Mouse (Mus musculus) kidney, embryonic 16.5 days (tissue): ENCODE data around the gene Ip6k2. TPM values are rescaled to one million over a fixed set of nuclear protein-coding genes. Genes with fewer than 3 reads are reported as not detected.

Experiments used
- ATAC-seq: fragments of 200-750 bp; cut with Nextera tagmentation; 2 replicates; pipeline ENCODE4 v1.8.0; 2017; ENCODE audit warnings: moderate TSS enrichment; ENCODE audit not compliant: low FRiP score, low TSS enrichment
- H3K27ac ChIP-seq: fragments of 300-500 bp; sonication (generic); 2 replicates; pipeline ENCODE4 v1.5.1; 2014; ENCODE audit warnings: low read length
- H3K27me3 ChIP-seq: fragments of 300-500 bp; sonication (generic); 2 replicates; pipeline ENCODE4 v1.6.1; 2014; ENCODE audit warnings: low read length, control low read depth, mixed read lengths; ENCODE audit not compliant: insufficient read depth
- H3K36me3 ChIP-seq: fragments of 300-500 bp; sonication (generic); 2 replicates; pipeline ENCODE4 v1.6.1; 2014; ENCODE audit warnings: low read length, control low read depth, mixed read lengths; ENCODE audit not compliant: insufficient read depth
- H3K4me1 ChIP-seq: fragments of 300-500 bp; sonication (generic); 2 replicates; pipeline ENCODE4 v1.6.1; 2014; ENCODE audit warnings: low read length, control low read depth, mixed read lengths; ENCODE audit not compliant: insufficient read depth
- H3K4me2 ChIP-seq: fragments of 300-500 bp; sonication (generic); replicated peaks from 2 replicates; pipeline ENCODE4 v1.6.1; 2014; ENCODE audit warnings: low read depth, low read length
- H3K4me3 ChIP-seq: fragments of 300-500 bp; sonication (generic); 2 replicates; pipeline ENCODE4 v1.5.1; 2014; ENCODE audit warnings: mild to moderate bottlenecking, low read length
- H3K9ac ChIP-seq: fragments of 300-500 bp; sonication (generic); replicated peaks from 2 replicates; pipeline ENCODE4 v1.6.1; 2014; ENCODE audit warnings: low read length
- H3K9me3 ChIP-seq: fragments of 300-500 bp; sonication (generic); 2 replicates; pipeline ENCODE4 v1.6.1; 2016; ENCODE audit warnings: low read length, control low read depth
- WGBS: fragments of 180-500 bp; shearing (Covaris S2); extraction: QIAGEN DNeasy Blood & Tissue Kit; methylation state at CpG from one replicate; pipeline ENCODE4 v1.1.7; 2014; 5-methylcytosine and 5-hydroxymethylcytosine counted together
- polyA plus RNA-seq: library from polyadenylated mRNA; unstranded; fragments of >200 nt; fragmentation: Nextera tagmentation; extraction: Ambion mirVana; gene quantifications from 2 replicates; pipeline ENCODE4 v1.2.1, GENCODE M21; 2015

Ip6k2 gene
- polyA plus RNA-seq, 1 experiment from 2014 or later = 100 TPM

DNA sequence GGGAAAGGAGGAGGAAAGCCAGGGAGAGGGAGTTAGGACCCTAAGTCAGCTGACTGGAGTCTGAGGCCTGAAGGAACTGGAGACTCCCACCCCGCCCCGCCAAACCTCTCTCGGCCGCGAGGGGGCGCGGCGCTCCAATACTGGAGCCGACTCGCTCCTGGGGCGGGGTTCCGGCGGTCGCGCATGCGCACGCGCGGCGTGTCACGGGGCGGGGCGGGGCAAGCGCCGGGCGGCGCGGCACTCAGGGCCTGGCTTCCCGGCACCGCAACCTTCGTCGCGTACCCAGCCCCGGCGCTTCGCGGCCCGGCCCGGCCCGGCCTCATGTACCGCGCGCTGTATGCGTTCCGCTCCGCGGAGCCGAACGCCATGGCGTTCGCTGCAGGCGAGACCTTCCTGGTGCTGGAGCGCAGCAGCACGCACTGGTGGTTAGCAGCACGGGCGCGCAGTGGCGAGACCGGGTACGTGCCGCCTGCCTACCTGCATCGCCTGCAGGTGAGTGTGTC lies 24.6 kb downstream of the Ip6k2 start, which contains the start of gene Nckipsd:
TSS of gene Nckipsd (plus strand) at position 206 of the 503 bp plus-strand sequence.
- ATAC-seq = peak; percentile 90
- Histone ChIP-seq H3K4me3 (peak within 1 kb of the TSS; percentile 81), H3K4me2 (peak within 1 kb of the TSS; percentile 90), H3K4me1 (peaks cover 20% of the 10 kb centered on the region), H3K27ac (peak within 1 kb of the TSS; percentile 59), H3K27me3 (no peaks in the 10 kb centered on the region), H3K36me3 (peaks cover 36% of the 10 kb centered on the region), H3K9ac (peak within 1 kb of the TSS; percentile 89), H3K9me3 (no peaks in the 10 kb centered on the region)
- 0% methylated on average over 24 of the region's 62 CpGs for WGBS

DNA sequence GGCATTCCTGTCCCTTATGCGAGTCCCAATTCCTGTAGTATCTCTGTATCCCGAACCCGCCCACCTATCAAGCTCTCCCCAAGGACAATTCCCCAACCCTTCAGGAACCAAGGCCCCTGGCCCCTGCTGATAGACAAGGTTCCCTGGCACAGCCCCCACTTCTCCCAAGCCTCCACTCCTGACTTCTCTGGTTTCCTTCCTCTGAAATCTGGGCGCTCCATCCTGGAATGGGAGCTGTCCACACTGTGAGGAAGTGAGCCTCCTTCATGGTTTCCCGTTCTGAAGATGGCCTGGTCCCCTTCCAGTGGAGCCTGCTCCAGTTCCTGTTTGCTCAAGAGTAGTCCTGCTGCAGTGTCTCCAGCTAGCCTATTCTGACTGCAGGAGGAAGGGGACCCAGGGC lies 25.6 kb downstream of the Ip6k2 start:
- peaks cover 20% of the 10 kb centered on the region for H3K4me1 ChIP-seq
- no peak for ATAC-seq
- peak overlapping the region; percentile 90 for H3K4me2 ChIP-seq
- H3K27me3 ChIP-seq = no peaks in the 10 kb centered on the region
- peak overlapping the region; percentile 89 for H3K9ac ChIP-seq
- peak overlapping the region; percentile 81 for H3K4me3 ChIP-seq
- H3K27ac ChIP-seq = peak overlapping the region; percentile 32; the same call in 1 of the 2 replicates
- peaks cover 33% of the 10 kb centered on the region for H3K36me3 ChIP-seq
- no peaks in the 10 kb centered on the region for H3K9me3 ChIP-seq
- WGBS = 44% methylated on average over 5 of the region's 5 CpGs

- no peak overlapping the region for H3K4me3 ChIP-seq
- no peaks in the 10 kb centered on the region for H3K9me3 ChIP-seq
- 73% methylated on average over 6 of the region's 6 CpGs for WGBS
- peaks cover 33% of the 10 kb centered on the region for H3K36me3 ChIP-seq
- peak overlapping the region; percentile 89; the same call in 1 of the 2 replicates for H3K9ac ChIP-seq
- ATAC-seq = no peak
- peaks cover 20% of the 10 kb centered on the region for H3K4me1 ChIP-seq
- H3K4me2 ChIP-seq = peak overlapping the region; percentile 90
- H3K27me3 ChIP-seq = no peaks in the 10 kb centered on the region
- peak overlapping the region; percentile 32; the same call in 1 of the 2 replicates for H3K27ac ChIP-seq
Observed at GRCm38 (mm10) chr9:108809723-108810122, 26.1 kb downstream of the Ip6k2 start.

DNA sequence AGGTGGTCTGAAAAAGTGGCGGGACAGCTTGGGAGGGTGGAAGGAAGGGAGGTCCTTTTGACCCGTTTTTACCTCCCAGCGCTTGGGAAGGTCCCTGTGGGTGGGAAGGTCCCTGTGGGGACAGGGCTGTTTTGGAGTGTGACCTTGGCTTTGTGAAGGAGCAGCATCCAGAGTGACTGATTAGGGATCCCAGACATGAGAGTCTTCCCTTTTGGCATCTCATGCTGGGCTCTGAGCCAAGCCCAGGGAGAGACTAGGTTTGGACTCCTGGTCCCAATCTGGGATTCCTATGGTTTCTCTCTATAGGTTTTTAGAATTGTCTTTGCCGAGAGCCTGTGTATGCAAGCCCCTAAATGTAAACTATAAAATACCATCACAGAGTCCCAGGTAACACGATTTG lies 26.9 kb downstream of the Ip6k2 start:
- H3K4me1 ChIP-seq = peaks cover 20% of the 10 kb centered on the region
- no peaks in the 10 kb centered on the region for H3K27me3 ChIP-seq
- H3K4me3 ChIP-seq = no peak overlapping the region
- no peak overlapping the region for H3K9ac ChIP-seq
- no peak overlapping the region for H3K27ac ChIP-seq
- no peak overlapping the region for H3K4me2 ChIP-seq
- peaks cover 33% of the 10 kb centered on the region for H3K36me3 ChIP-seq
- H3K9me3 ChIP-seq = no peaks in the 10 kb centered on the region
- no peak for ATAC-seq
- 79% methylated on average over 5 of the region's 5 CpGs for whole genome bisulfite sequencing

GRCm38 (mm10) chr9:108815557-108815956 lies 32.0 kb downstream of the Ip6k2 start:
- WGBS = 85% methylated on average over 7 of the region's 7 CpGs
- no peak for ATAC-seq
- no peaks in the 10 kb centered on the region for H3K27me3 ChIP-seq
- H3K36me3 ChIP-seq = peaks cover 31% of the 10 kb centered on the region
- no peak overlapping the region for H3K27ac ChIP-seq
- no peak overlapping the region for H3K4me2 ChIP-seq
- H3K4me1 ChIP-seq = no peaks in the 10 kb centered on the region
- H3K4me3 ChIP-seq = no peak overlapping the region
- no peaks in the 10 kb centered on the region for H3K9me3 ChIP-seq
- H3K9ac ChIP-seq = no peak overlapping the region

- no peaks in the 10 kb centered on the region for H3K4me1 ChIP-seq
- H3K4me2 ChIP-seq = no peak overlapping the region
- 68% methylated on average over 3 of the region's 3 CpGs for WGBS
- no peak for ATAC-seq
- no peaks in the 10 kb centered on the region for H3K9me3 ChIP-seq
- peaks cover 17% of the 10 kb centered on the region for H3K27me3 ChIP-seq
- H3K36me3 ChIP-seq = peaks cover 21% of the 10 kb centered on the region
- no peak overlapping the region for H3K27ac ChIP-seq
- H3K4me3 ChIP-seq = no peak overlapping the region
- no peak overlapping the region for H3K9ac ChIP-seq
Observed at GRCm38 (mm10) chr9:108819495-108819894, 35.9 kb downstream of the Ip6k2 start.

- Histone ChIP-seq H3K36me3 (peaks cover 15% of the 10 kb centered on the region), H3K9ac (no peak overlapping the region), H3K27ac (no peak overlapping the region), H3K4me3 (no peak overlapping the region), H3K27me3 (peaks cover 23% of the 10 kb centered on the region), H3K4me1 (no peaks in the 10 kb centered on the region), H3K4me2 (no peak overlapping the region), H3K9me3 (no peaks in the 10 kb centered on the region)
- WGBS = 65% methylated on average over 5 of the region's 5 CpGs
- ATAC-seq = no peak
Observed at GRCm38 (mm10) chr9:108820077-108820476, 36.5 kb downstream of the Ip6k2 start.

DNA sequence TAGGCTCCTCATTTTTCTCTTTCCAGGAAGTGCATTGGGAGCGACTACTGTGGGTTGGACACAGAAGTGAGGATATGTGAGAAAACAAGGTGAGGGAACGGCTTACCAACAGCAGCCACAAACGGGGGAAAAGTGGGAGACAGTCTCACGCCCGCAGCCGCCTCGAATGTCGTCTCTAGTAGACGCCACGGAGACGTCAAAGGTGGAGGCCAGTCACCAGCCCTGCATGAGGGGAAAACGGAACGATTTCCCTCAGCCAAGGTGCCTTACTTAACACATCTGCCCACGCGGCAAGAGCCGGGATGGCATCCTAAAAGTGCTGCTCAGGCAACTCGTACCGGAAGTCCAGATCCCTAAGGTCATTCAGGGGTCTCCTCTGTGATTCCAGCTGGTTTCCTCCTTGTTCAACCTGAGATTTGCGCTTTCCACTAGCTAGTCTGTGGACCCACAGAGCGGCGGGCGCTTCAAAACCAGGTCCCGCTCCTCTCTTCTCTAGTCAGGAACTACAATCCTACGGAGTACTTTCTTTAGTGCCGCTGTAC lies 40.6 kb downstream of the Ip6k2 start:
- Histone ChIP-seq H3K27me3 (peaks cover 63% of the 10 kb centered on the region), H3K9me3 (no peaks in the 10 kb centered on the region), H3K36me3 (no peaks in the 10 kb centered on the region), H3K4me1 (peaks cover 10% of the 10 kb centered on the region), H3K27ac (no peak overlapping the region), H3K4me3 (no peak overlapping the region), H3K4me2 (no peak overlapping the region), H3K9ac (no peak overlapping the region)
- WGBS = 3% methylated on average over 25 of the region's 25 CpGs
- no peak for ATAC-seq

GRCm38 (mm10) chr9:108824755-108825413 lies 41.3 kb downstream of the Ip6k2 start:
- Histone ChIP-seq H3K4me3 (no peak overlapping the region), H3K4me2 (no peak overlapping the region), H3K4me1 (peaks cover 10% of the 10 kb centered on the region), H3K9ac (no peak overlapping the region), H3K36me3 (no peaks in the 10 kb centered on the region), H3K9me3 (no peaks in the 10 kb centered on the region), H3K27me3 (peaks cover 70% of the 10 kb centered on the region), H3K27ac (no peak overlapping the region)
- ATAC-seq = no peak
- under 1% methylated on average over 31 of the region's 31 CpGs for WGBS
